Mouse (Mus musculus): ENCODE results near the gene Il1rapl2. TPM values are rescaled to one million over a fixed set of nuclear protein-coding genes. Genes with fewer than 3 reads are reported as not detected.
A peak's percentile ranks its signal among the peaks of the same experiment; 100 is the strongest.

The Il1rapl2 gene
- polyA plus RNA-seq (2014; fragmentation: Nextera tagmentation; extraction: Ambion mirVana), result 3.6 and 4.2 TPM in 2 replicates

- H3K27me3 ChIP-seq (ENCODE audit: control insufficient read depth, insufficient read depth, low read length), result peaks cover 14% of the 10 kb centered on the region; the same call in 1 of the 2 replicates
- no peaks in the 10 kb centered on the region for H3K4me1 ChIP-seq (ENCODE audit: control insufficient read depth, insufficient read depth, low read length)
- no peaks in the 10 kb centered on the region for H3K36me3 ChIP-seq (ENCODE audit: control insufficient read depth, insufficient read depth, low read length)
- H3K9ac ChIP-seq (replicated peaks; ENCODE audit: low read length), result no peak within 1 kb of the TSS; the same call in 1 of the 2 replicates
- peak within 1 kb of the TSS; percentile 69 for H3K4me2 ChIP-seq (ENCODE audit: low read length)
- no peaks in the 10 kb centered on the region for H3K9me3 ChIP-seq (ENCODE audit: control insufficient read depth, low read length)
- H3K4me3 ChIP-seq (replicated peaks; ENCODE audit: low read depth, low read length), result peak within 1 kb of the TSS; percentile 42
- 16% methylated on average over 45 of the region's 47 CpGs for WGBS
- H3K27ac ChIP-seq (replicated peaks; ENCODE audit: low read depth, low read length), result no peak within 1 kb of the TSS
- ATAC-seq (ENCODE audit: low FRiP score, low TSS enrichment) (peak; percentile 80), DNase-seq (peak; percentile 76)
These were observed at the start of gene Il1rapl2 for GRCm38 (mm10) chrX:137570321-137571195. Gene Il1rapl2 (plus strand): TSS chrX:137570608.

- no peaks in the 10 kb centered on the region for H3K4me1 ChIP-seq (ENCODE audit: control insufficient read depth, insufficient read depth, low read length)
- ATAC-seq (ENCODE audit: low FRiP score, low TSS enrichment) (no peak), DNase-seq (no peak)
- no peak overlapping the region for H3K4me3 ChIP-seq (replicated peaks; ENCODE audit: low read depth, low read length)
- H3K36me3 ChIP-seq (ENCODE audit: control insufficient read depth, insufficient read depth, low read length), result no peaks in the 10 kb centered on the region
- H3K4me2 ChIP-seq (ENCODE audit: low read length), result no peak overlapping the region
- H3K27ac ChIP-seq (replicated peaks; ENCODE audit: low read depth, low read length), result no peak overlapping the region
- no peaks in the 10 kb centered on the region for H3K9me3 ChIP-seq (ENCODE audit: control insufficient read depth, low read length)
- no peaks in the 10 kb centered on the region for H3K27me3 ChIP-seq (ENCODE audit: control insufficient read depth, insufficient read depth, low read length)
- H3K9ac ChIP-seq (replicated peaks; ENCODE audit: low read length), result no peak overlapping the region
- WGBS, result 81% methylated on average over 2 of the region's 2 CpGs
These were observed 22.1 kb upstream of the Il1rapl2 start for GRCm38 (mm10) chrX:137548348-137548747.

GRCm38 (mm10) chrX:137569472-137570188 lies 778 bp upstream of the Il1rapl2 start:
- ATAC-seq (ENCODE audit: low FRiP score, low TSS enrichment), result 0 out of 2 replicates have a peak, but pooled peaks have one; percentile 6
- WGBS, result 27% methylated on average over 21 of the region's 21 CpGs
- Histone ChIP-seq H3K4me2 (ENCODE audit: low read length) (peak overlapping the region; percentile 69), H3K27ac (replicated peaks; ENCODE audit: low read depth, low read length) (no peak overlapping the region), H3K9me3 (ENCODE audit: control insufficient read depth, low read length) (no peaks in the 10 kb centered on the region), H3K27me3 (ENCODE audit: control insufficient read depth, insufficient read depth, low read length) (peaks cover 14% of the 10 kb centered on the region; the same call in 1 of the 2 replicates), H3K4me3 (replicated peaks; ENCODE audit: low read depth, low read length) (peak overlapping the region; percentile 42), H3K36me3 (ENCODE audit: control insufficient read depth, insufficient read depth, low read length) (no peaks in the 10 kb centered on the region), H3K4me1 (ENCODE audit: control insufficient read depth, insufficient read depth, low read length) (no peaks in the 10 kb centered on the region), H3K9ac (replicated peaks; ENCODE audit: low read length) (no peak overlapping the region; the same call in 1 of the 2 replicates)
- DNase-seq, result peak; percentile 40

- Histone ChIP-seq H3K4me2 (ENCODE audit: low read length) (no peak overlapping the region), H3K4me1 (ENCODE audit: control insufficient read depth, insufficient read depth, low read length) (no peaks in the 10 kb centered on the region), H3K27me3 (ENCODE audit: control insufficient read depth, insufficient read depth, low read length) (no peaks in the 10 kb centered on the region), H3K9me3 (ENCODE audit: control insufficient read depth, low read length) (no peaks in the 10 kb centered on the region), H3K36me3 (ENCODE audit: control insufficient read depth, insufficient read depth, low read length) (no peaks in the 10 kb centered on the region), H3K4me3 (replicated peaks; ENCODE audit: low read depth, low read length) (no peak overlapping the region), H3K27ac (replicated peaks; ENCODE audit: low read depth, low read length) (no peak overlapping the region), H3K9ac (replicated peaks; ENCODE audit: low read length) (no peak overlapping the region)
- 47% methylated on average over 1 of the region's 1 CpGs for WGBS
- no peak for ATAC-seq (ENCODE audit: low FRiP score, low TSS enrichment)
- no peak for DNase-seq
These were observed 12.2 kb downstream of the Il1rapl2 start for GRCm38 (mm10) chrX:137582656-137583055.

- Histone ChIP-seq H3K4me2 (ENCODE audit: low read length) (no peak overlapping the region), H3K36me3 (ENCODE audit: control insufficient read depth, insufficient read depth, low read length) (no peaks in the 10 kb centered on the region), H3K27me3 (ENCODE audit: control insufficient read depth, insufficient read depth, low read length) (no peaks in the 10 kb centered on the region), H3K27ac (replicated peaks; ENCODE audit: low read depth, low read length) (no peak overlapping the region), H3K9ac (replicated peaks; ENCODE audit: low read length) (no peak overlapping the region), H3K9me3 (ENCODE audit: control insufficient read depth, low read length) (no peaks in the 10 kb centered on the region), H3K4me1 (ENCODE audit: control insufficient read depth, insufficient read depth, low read length) (no peaks in the 10 kb centered on the region), H3K4me3 (replicated peaks; ENCODE audit: low read depth, low read length) (no peak overlapping the region)
- DNase-seq, result no peak
- ATAC-seq (ENCODE audit: low FRiP score, low TSS enrichment), result no peak
These were observed 50.3 kb downstream of the Il1rapl2 start for GRCm38 (mm10) chrX:137620697-137621096.

- DNase-seq (peak; percentile 75), ATAC-seq (ENCODE audit: low FRiP score, low TSS enrichment) (no peak)
- Histone ChIP-seq H3K4me1 (ENCODE audit: control insufficient read depth, insufficient read depth, low read length) (no peaks in the 10 kb centered on the region), H3K9ac (replicated peaks; ENCODE audit: low read length) (no peak overlapping the region), H3K36me3 (ENCODE audit: control insufficient read depth, insufficient read depth, low read length) (no peaks in the 10 kb centered on the region), H3K27ac (replicated peaks; ENCODE audit: low read depth, low read length) (no peak overlapping the region), H3K9me3 (ENCODE audit: control insufficient read depth, low read length) (no peaks in the 10 kb centered on the region), H3K4me3 (replicated peaks; ENCODE audit: low read depth, low read length) (no peak overlapping the region), H3K4me2 (ENCODE audit: low read length) (no peak overlapping the region), H3K27me3 (ENCODE audit: control insufficient read depth, insufficient read depth, low read length) (no peaks in the 10 kb centered on the region)
- WGBS, result 27% methylated on average over 2 of the region's 2 CpGs
These were observed 96.6 kb downstream of the Il1rapl2 start for GRCm38 (mm10) chrX:137667011-137667410.

GRCm38 (mm10) chrX:137687974-137688373 lies 117.6 kb downstream of the Il1rapl2 start:
- Histone ChIP-seq H3K9ac (replicated peaks; ENCODE audit: low read length) (no peak overlapping the region), H3K27ac (replicated peaks; ENCODE audit: low read depth, low read length) (no peak overlapping the region), H3K4me3 (replicated peaks; ENCODE audit: low read depth, low read length) (no peak overlapping the region), H3K4me1 (ENCODE audit: control insufficient read depth, insufficient read depth, low read length) (no peaks in the 10 kb centered on the region), H3K36me3 (ENCODE audit: control insufficient read depth, insufficient read depth, low read length) (no peaks in the 10 kb centered on the region), H3K9me3 (ENCODE audit: control insufficient read depth, low read length) (no peaks in the 10 kb centered on the region), H3K27me3 (ENCODE audit: control insufficient read depth, insufficient read depth, low read length) (no peaks in the 10 kb centered on the region), H3K4me2 (ENCODE audit: low read length) (no peak overlapping the region)
- DNase-seq (no peak), ATAC-seq (ENCODE audit: low FRiP score, low TSS enrichment) (no peak)
- 89% methylated on average over 1 of the region's 1 CpGs for WGBS

- no peaks in the 10 kb centered on the region for H3K4me1 ChIP-seq (ENCODE audit: control insufficient read depth, insufficient read depth, low read length)
- WGBS, result 89% methylated on average over 2 of the region's 2 CpGs
These were observed 129.6 kb downstream of the Il1rapl2 start for GRCm38 (mm10) chrX:137700006-137700405.

More at GRCm38 (mm10) chrX:137700006-137700405, 129.6 kb downstream of the Il1rapl2 start:
- H3K9ac ChIP-seq (replicated peaks; ENCODE audit: low read length), result no peak overlapping the region
- H3K4me2 ChIP-seq (ENCODE audit: low read length), result no peak overlapping the region
- H3K27me3 ChIP-seq (ENCODE audit: control insufficient read depth, insufficient read depth, low read length), result no peaks in the 10 kb centered on the region
- H3K27ac ChIP-seq (replicated peaks; ENCODE audit: low read depth, low read length), result no peak overlapping the region
- H3K36me3 ChIP-seq (ENCODE audit: control insufficient read depth, insufficient read depth, low read length), result no peaks in the 10 kb centered on the region
- H3K9me3 ChIP-seq (ENCODE audit: control insufficient read depth, low read length), result no peaks in the 10 kb centered on the region
- no peak overlapping the region for H3K4me3 ChIP-seq (replicated peaks; ENCODE audit: low read depth, low read length)
- DNase-seq (no peak), ATAC-seq (ENCODE audit: low FRiP score, low TSS enrichment) (no peak)
